Mouse (Mus musculus): ENCODE measurements around the gene Dennd2d.

The Dennd2d gene

DNA sequence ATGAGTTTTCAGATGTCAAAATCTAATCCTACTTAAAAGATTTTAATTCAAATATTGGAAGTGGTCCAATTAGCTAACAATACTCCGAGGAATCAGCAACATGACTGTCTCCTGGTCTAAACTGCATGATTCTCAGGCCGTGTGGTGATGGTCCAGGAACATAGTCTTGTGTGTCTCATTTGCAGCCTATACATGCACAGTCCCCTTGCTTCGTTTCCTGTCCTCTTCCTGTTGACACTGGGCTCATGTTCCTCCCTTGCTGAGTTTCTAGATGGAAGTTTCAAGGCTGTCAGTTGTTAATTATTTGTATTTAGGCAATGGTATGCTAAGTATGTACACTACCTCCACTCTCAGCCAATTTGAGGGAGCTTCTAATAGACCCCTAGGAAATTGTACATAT lies 14.8 kb downstream of the Dennd2d start:
- DNase-seq = no peak

DNA sequence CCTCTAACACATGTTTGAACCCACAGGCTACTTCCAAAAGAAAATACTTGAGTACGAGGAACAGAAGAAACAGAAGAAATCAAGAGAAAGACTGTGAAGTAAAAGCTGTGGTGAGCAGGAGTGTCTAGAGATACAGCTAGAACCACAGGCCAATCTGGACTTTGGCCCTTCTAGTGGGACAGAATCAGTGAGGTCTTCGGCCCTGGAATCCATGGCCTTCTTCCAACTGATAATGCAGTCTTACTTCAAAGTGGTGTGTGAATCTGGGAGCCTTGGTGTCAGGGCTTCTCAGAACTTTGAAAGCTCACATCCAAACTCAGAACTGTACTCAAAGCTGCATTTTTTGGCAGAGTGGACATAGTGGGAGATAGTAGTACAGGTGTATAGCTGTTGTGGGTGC lies 18.3 kb downstream of the Dennd2d start:
- no peak for DNase-seq

DNA sequence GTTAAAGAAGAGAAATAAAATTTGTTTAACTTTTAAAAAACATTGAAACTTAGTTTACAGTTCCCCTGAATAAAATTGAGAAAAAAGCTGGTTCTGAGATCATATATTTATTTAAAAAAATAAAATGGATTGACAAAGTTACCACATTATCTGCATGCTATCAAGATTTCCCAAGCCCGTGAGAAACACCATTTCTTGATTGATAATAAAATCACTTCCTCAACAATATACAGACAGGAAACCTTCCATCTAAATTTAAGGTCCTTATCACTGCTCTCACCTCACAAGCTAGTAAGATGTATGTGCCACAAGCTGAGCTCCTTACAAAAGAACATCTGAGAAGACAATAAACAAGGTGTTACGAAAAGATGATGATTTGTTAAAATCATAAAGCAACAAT lies 20.7 kb downstream of the Dennd2d start:
- DNase-seq = no peak

DNA sequence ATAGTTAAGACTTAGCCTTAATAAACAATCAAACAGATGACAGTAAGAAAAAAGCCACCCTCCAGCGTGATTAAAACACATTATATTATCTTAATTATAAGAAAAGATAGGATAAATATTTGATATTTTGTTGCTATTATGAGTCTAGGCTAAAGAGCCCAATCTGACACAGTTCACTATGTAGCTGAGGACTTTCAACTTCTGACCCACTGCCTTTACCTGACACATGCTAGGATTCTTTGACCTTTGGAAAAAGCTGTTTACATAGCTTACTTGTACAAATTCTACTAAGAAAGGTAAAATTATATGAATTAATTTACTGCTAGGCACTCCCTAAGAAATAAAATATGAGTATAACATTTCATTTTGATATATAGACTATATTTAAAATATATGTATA lies 28.5 kb downstream of the Dennd2d start:
- DNase-seq = no peak

DNA sequence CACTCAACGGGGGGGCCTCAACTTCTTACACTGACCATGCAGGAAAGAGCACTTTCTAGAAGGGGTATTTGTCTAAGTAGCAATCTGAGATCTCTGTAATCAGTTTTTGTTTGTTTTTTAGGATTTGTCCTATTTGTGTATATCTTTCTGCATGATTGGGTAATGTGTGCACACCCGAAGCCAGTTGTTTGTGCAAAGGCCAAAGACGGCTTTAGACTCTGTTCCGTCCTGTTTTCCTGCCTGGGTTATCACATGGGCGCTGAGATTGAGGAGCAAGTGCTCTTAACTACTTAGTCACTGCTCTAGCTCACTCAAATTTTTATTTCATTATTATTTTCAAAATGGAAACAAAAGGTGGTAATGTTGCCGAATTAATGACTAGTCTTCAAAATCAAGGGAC lies 32.8 kb downstream of the Dennd2d start:
- DNase-seq = no peak

DNA sequence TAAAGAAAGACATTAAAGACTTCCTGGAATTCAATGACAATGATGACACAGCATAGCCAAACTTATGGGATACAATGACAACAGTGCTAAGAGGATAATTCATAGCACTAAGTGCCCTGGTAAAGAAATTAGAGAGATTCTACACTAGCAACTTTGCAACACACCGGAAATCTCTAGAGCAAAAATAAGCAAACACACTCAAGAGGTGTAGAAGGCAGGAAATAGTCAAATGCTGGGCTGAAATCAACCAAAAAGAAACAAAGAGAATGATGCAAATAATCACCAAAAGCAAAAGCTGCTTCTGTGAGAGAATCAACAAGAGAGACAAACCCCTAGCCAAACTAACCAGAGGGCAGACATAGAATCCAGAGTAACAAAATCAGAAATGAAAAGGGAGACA lies 40.5 kb downstream of the Dennd2d start:
- no peak for DNase-seq

DNA sequence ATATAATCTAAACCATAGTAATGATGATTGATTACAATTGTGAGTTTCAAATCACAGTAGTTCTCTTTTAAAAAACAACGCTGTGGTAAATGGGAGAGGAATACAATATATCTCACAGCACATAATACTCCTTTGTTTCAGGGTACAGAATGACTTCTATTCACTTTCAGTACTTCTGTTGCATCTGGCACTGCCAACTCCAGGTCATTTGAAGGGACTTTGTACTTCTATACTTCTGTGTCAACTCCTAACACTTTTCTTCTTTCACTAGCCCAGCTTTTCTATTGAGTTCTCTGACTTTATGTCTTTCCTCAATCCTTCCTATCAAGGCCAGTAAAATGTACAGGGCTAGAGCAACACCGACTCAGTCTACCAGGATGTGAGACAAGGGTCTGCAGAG lies 44.2 kb downstream of the Dennd2d start:
- DNase-seq = no peak

DNA sequence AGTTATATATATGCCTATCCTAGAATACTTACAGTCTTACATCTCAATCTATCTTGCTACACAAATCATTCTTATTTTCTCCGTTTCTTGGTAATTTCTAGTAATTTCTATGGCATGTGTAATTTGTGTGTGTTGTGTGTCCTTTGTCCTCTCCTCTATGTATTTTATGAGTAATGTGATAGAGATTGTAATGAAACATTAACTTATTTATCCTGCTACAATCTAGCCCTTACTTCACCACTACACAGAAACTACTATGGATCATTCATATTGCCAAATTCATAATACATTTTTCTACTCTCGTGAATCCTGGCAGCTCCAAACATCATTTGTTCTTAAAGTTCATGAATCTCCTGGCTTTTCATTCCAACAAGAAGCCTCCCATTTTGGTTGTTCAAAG lies 45.8 kb downstream of the Dennd2d start:
- DNase-seq = no peak

DNA sequence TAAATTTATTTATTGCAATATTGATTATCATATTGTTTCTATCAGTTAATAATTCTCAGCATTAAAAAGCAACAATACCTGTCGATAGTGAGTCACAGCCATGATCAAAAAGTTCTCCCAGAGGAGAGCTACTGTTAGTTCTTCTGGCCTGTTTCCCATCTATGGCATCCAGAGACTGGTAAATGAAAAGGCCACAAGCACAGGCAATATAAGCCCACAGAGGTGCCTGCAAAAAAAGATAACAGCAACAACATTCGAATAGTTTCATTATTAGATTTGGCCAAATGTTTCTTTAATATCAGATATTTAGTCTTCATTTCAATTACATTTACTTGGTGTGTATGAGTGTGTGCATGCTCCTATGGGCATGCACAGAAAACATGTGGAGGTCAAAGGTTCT lies 51.1 kb downstream of the Dennd2d start:
- DNase-seq = no peak

DNA sequence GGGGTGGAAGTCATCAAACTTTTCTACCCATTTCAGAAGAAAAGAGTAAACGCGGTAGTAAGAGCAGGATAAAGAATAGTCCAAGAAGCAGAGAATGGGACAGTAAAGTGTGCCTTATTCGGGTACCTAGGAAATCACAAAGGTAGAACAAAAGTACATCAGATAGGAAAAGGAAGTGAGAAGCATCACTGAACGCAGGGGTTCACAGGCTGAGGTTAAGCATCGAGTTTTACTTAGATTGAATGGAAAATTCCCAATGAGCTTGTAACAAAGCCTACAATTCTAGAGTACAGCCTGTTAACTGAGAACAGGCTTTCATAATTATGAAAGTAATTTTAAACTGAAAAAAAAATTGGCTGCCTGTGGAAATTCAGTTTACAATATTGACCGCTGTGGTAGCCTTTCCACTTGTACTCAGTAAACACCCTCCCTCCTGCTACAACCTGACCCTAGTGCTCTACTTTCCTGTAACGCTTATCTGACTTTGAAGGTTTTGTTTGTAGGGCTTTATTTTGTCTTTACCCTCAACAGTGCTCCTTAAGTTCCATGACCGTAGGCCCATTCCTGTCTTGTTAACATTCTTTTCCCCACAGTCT lies 62.6 kb downstream of the Dennd2d start:
- DNase-seq = no peak

DNA sequence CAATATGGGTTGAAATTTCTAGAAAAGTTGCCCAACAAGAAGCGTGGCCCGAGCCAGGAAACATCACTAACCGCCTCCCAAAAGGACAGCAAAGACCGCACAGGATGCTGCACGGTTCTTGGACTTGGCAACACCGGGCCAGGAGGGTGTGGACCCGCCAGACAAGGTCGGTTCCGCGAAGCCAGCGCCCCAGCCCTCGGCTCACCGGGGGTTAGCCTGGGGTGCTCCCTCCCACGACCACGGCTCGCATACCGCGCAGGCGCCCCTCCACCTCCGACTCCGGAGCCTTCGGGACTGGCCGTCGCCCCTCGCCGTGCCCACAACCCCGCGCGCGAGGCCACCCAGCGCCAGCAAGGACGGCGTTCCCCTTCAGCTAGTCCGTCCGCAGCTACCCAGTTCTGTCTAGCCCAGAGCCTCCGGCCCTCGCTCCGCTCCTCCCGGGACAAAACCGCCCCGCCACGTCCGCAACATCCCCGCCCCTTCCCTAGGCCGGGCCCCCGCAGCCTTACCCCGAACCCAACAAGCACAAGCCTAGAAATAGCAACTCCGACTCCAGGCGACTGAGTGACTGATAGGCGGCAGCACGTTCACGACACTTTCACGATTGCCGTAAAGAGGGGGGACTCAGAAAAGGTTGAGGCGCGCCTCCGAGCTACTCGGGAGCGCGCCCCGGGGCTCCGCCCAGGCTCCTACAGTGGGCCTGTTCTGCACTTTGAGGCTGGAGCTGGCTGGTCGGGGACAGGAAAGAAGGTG lies 65.1 kb downstream of the Dennd2d start, which contains the start of the genes Dram2 and Cept1:
Dram2 (plus strand) TSS at position 628 of the 753 bp plus-strand sequence.
Cept1 (minus strand) TSS at position 632 of the 753 bp plus-strand sequence.
- peak; percentile 94 to 95 for DNase-seq

DNA sequence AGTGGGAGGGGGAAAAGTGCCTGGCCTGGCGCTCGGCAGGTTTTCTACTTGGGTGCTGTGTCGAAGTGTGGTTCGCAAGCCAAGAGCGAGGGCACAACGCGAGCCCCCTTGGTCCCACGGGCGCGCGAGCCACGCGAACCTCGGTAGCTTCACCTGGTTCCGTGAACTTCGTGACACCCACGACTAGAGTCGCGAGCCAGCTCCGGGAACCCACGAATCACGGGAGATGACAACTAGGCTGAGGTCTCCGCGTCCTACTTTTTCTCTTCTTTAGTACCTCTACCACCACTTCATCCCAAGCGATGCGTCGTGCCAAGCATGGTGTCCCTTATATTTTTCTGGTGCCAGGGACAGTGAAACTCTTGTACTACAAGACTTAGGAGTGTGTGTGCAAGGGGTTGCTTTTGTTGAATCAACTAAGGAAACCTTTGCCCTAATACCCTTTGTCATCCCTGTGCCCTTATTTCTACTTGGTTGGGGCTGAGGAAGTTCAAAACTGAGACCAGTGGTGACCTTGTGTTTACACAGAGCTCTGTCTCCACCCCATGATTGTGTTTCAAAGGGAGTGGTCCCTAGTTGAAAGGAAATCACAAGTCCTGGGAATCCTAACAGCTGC lies 65.8 kb downstream of the Dennd2d start:
- DNase-seq = peak in 1 of 2 experiments; percentile 49

DNA sequence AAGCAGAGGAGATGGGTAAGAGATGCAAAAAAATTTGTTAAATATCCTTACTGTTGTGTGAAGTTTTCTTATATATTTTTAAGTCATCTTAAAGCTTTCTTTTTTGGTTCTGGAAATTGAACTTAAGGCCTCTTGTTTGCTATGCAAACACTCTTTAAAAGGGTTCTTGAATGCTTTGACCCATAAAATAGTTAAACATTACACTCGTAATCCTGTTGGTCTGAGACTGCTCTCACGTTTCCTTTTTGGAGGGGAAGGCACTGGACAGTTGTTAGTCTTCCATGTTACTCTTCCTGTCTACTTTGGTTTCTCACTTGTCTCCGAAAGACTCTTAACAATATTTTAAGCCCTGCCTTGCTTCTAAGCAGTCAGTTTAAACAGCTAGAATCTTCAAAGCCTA lies 66.8 kb downstream of the Dennd2d start:
- DNase-seq = no peak
